Mouse (Mus musculus): ENCODE data around the gene Lrpprc. TPM values are rescaled to one million over a fixed set of nuclear protein-coding genes. Genes with fewer than 3 reads are reported as not detected.

The Lrpprc gene
- polyA plus RNA-seq, 1 experiment from 2014 or later, result 56.6 TPM

GRCm38 (mm10) chr17:84682734-84683717 is 107.6 kb downstream of the Lrpprc start, which contains the start of gene Abcg5:
Abcg5 (minus strand) TSS chr17:84683011.
- Histone ChIP-seq H3K27me3 (no peaks in the 10 kb centered on the region), H3K9ac (no peak within 1 kb of the TSS), H3K36me3 (no peaks in the 10 kb centered on the region), H3K27ac (no peak within 1 kb of the TSS), H3K4me2 (no peak within 1 kb of the TSS), H3K4me3 (replicated peaks) (no peak within 1 kb of the TSS), H3K4me1 (peaks cover 29% of the 10 kb centered on the region), H3K9me3 (replicated peaks) (no peaks in the 10 kb centered on the region)
- 69% methylated on average over 18 of the region's 18 CpGs for WGBS
- peak; percentile 41; the same call in 1 of the 2 replicates for ATAC-seq (replicated peaks; ENCODE audit: low FRiP score)

DNA sequence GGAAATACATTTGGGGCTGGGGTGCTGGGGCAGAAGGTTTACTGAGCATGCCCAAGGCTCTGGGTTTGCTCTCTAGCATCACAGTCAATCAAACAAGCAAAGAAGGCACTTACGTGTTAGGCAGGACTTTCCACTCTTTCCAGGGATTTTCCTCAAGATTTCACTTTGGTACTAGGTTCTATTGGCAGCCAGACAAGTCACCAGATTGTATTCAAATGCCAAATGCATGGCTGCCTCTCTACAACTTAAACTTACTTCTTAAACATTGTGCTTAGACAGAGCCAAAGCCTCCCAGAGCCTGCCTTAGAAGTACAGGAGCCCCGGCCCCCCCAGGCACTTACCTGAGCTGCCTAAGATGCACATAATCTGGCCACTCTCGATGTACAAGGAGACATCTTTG is 108.9 kb downstream of the Lrpprc start:
- H3K4me1 ChIP-seq, result peaks cover 30% of the 10 kb centered on the region
- H3K27me3 ChIP-seq, result no peaks in the 10 kb centered on the region
- no peak overlapping the region for H3K4me3 ChIP-seq (replicated peaks)
- H3K9ac ChIP-seq, result no peak overlapping the region
- no peaks in the 10 kb centered on the region for H3K9me3 ChIP-seq (replicated peaks)
- H3K36me3 ChIP-seq, result no peaks in the 10 kb centered on the region
- H3K4me2 ChIP-seq, result no peak overlapping the region
- no peak for ATAC-seq (replicated peaks; ENCODE audit: low FRiP score)
- WGBS, result 83% methylated on average over 3 of the region's 3 CpGs
- H3K27ac ChIP-seq, result no peak overlapping the region

DNA sequence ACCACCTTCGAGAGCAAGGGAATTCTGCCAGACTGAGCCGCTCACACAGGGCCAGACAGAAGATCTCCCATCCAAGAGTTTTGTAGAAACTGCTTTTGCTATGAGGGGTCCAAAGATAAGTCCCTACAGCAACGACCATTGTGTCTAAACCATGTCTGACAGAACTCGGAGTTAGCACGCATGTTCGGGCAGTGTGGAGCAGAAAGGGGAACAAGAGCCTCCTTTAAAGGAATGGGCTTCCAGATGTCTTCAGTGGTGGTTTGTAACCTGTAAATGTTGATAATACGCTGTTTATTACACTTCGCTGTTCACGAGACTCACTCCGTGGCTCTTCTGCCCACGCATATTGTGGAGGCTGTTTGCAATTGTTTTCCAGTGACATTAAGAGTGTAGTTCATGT is 113.0 kb downstream of the Lrpprc start:
- 82% methylated on average over 11 of the region's 11 CpGs for whole genome bisulfite sequencing
- H3K4me1 ChIP-seq, result peaks cover 39% of the 10 kb centered on the region

DNA sequence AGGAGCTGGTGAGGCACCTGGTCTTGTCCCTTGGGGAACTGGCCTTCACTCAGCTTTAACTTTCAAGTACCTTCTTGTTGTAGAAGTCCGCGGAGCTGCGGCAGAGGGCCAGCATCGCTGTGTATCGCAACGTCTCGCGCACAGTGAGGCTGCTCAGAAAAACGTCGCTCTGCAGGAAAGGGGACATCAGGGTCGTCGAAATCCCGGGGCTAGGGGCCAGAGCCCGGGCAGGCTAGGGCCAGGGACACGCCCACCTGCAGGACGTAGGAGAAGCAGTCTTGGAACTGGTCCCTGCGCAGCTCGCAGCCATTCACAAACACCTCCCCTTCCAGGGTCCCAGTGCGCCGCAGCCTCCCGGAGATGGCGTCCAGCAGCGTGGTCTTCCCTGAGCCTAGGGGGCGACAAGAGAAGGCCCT is 114.6 kb downstream of the Lrpprc start, which contains the start of gene Abcg8:
Abcg8 (plus strand) TSS at position 352 of the 416 bp plus-strand sequence.
- peak within 1 kb of the TSS; percentile 46 for H3K4me3 ChIP-seq (replicated peaks)
- H3K9ac ChIP-seq, result peak within 1 kb of the TSS; percentile 11
- peaks cover 45% of the 10 kb centered on the region for H3K4me1 ChIP-seq
- 0 out of 2 replicates have a peak, but pooled peaks cover 4% of the 10 kb centered on the region for H3K27me3 ChIP-seq
- no peaks in the 10 kb centered on the region for H3K9me3 ChIP-seq (replicated peaks)
- WGBS, result under 1% methylated on average over 24 of the region's 24 CpGs
- peak within 1 kb of the TSS; percentile 76 for H3K4me2 ChIP-seq
- H3K36me3 ChIP-seq, result no peaks in the 10 kb centered on the region
- peak; percentile 73 for ATAC-seq (replicated peaks; ENCODE audit: low FRiP score)
- H3K27ac ChIP-seq, result 0 out of 2 replicates have a peak within 1 kb of the TSS, but pooled peaks have one; percentile 62

More for the DNA sequence above, 113.0 kb downstream of the Lrpprc start:
- ATAC-seq (replicated peaks; ENCODE audit: low FRiP score), result no peak
- Histone ChIP-seq H3K27me3 (0 out of 2 replicates have a peak, but pooled peaks cover 4% of the 10 kb centered on the region), H3K4me3 (replicated peaks) (no peak overlapping the region), H3K27ac (no peak overlapping the region), H3K4me2 (no peak overlapping the region), H3K36me3 (no peaks in the 10 kb centered on the region), H3K9ac (no peak overlapping the region), H3K9me3 (replicated peaks) (no peaks in the 10 kb centered on the region)

DNA sequence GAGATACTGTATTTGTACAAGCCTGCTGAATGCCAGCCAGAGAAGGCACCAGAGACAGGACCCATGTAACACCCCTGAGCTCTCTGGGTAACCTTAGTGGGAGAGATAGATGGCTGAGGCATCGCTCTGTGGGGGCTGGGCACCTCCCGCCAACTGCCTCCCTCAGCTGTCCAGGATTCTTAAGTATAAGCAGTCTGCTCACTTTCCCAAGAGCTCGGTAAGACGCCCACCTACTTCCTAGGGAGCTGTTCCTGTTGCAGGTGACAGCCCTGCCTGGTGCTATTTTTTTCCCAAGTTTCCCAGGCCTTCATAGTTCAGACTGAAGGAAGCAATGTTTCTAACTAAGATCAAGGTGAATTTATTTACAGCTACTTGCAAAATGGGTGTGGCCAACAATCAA is 115.4 kb downstream of the Lrpprc start:
- Histone ChIP-seq H3K9me3 (replicated peaks) (no peaks in the 10 kb centered on the region), H3K27me3 (0 out of 2 replicates have a peak, but pooled peaks cover 4% of the 10 kb centered on the region), H3K4me2 (peak overlapping the region; percentile 76), H3K4me1 (peaks cover 45% of the 10 kb centered on the region), H3K4me3 (replicated peaks) (no peak overlapping the region), H3K27ac (0 out of 2 replicates have a peak overlapping the region, but pooled peaks have one; percentile 62), H3K36me3 (no peaks in the 10 kb centered on the region), H3K9ac (no peak overlapping the region)
- WGBS, result 48% methylated on average over 4 of the region's 4 CpGs
- ATAC-seq (replicated peaks; ENCODE audit: low FRiP score), result no peak

DNA sequence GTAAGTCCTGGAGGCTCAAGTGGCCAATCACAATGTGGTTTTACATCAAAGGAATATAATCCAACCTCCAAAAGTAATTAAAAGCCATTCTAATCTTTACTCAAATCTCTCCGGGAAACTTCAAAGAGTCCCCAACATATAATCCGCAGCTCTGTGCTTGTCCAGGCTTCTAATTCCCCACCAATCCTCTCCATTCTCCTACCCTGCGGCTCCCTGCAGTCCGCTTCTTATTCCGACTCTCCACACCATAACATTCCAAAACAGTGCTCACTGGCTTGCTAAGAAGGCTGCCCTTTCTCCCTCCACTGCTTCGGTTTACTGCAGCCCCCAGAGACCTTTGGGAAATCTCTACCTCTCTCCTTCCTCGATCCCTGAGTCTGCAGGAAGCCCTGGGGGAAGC is 116.5 kb downstream of the Lrpprc start:
- WGBS, result 27% methylated on average over 7 of the region's 7 CpGs
- Histone ChIP-seq H3K9me3 (replicated peaks) (no peaks in the 10 kb centered on the region), H3K4me1 (peaks cover 45% of the 10 kb centered on the region), H3K27ac (0 out of 2 replicates have a peak overlapping the region, but pooled peaks have one; percentile 5), H3K9ac (no peak overlapping the region), H3K4me3 (replicated peaks) (no peak overlapping the region), H3K4me2 (peak overlapping the region; percentile 76; the same call in 1 of the 2 replicates), H3K27me3 (0 out of 2 replicates have a peak, but pooled peaks cover 4% of the 10 kb centered on the region), H3K36me3 (no peaks in the 10 kb centered on the region)
- ATAC-seq (replicated peaks; ENCODE audit: low FRiP score), result no peak

- Histone ChIP-seq H3K27me3 (0 out of 2 replicates have a peak, but pooled peaks cover 4% of the 10 kb centered on the region), H3K4me3 (replicated peaks) (no peak overlapping the region), H3K4me2 (no peak overlapping the region), H3K36me3 (no peaks in the 10 kb centered on the region), H3K27ac (0 out of 2 replicates have a peak overlapping the region, but pooled peaks have one; percentile 15), H3K9ac (no peak overlapping the region), H3K9me3 (replicated peaks) (no peaks in the 10 kb centered on the region), H3K4me1 (peaks cover 45% of the 10 kb centered on the region)
- WGBS, result 50% methylated on average over 16 of the region's 16 CpGs
- no peak; the same call in 1 of the 2 replicates for ATAC-seq (replicated peaks; ENCODE audit: low FRiP score)
Observed at GRCm38 (mm10) chr17:84672376-84673369, 117.9 kb downstream of the Lrpprc start.

GRCm38 (mm10) chr17:84667848-84668247 is 122.7 kb downstream of the Lrpprc start:
- Histone ChIP-seq H3K36me3 (no peaks in the 10 kb centered on the region), H3K27ac (no peak overlapping the region), H3K4me3 (replicated peaks) (no peak overlapping the region), H3K9me3 (replicated peaks) (no peaks in the 10 kb centered on the region), H3K4me1 (peaks cover 33% of the 10 kb centered on the region), H3K4me2 (no peak overlapping the region), H3K27me3 (no peaks in the 10 kb centered on the region), H3K9ac (no peak overlapping the region)
- 86% methylated on average over 3 of the region's 3 CpGs for WGBS
- no peak for ATAC-seq (replicated peaks; ENCODE audit: low FRiP score)

- 7% methylated on average over 9 of the region's 9 CpGs for WGBS
- H3K9me3 ChIP-seq (replicated peaks), result no peaks in the 10 kb centered on the region
- H3K27me3 ChIP-seq, result no peaks in the 10 kb centered on the region
- H3K4me2 ChIP-seq, result peak overlapping the region; percentile 43
- H3K9ac ChIP-seq, result no peak overlapping the region
- peak; percentile 87 for ATAC-seq (replicated peaks; ENCODE audit: low FRiP score)
- peaks cover 30% of the 10 kb centered on the region for H3K4me1 ChIP-seq
- H3K4me3 ChIP-seq (replicated peaks), result no peak overlapping the region
- no peaks in the 10 kb centered on the region for H3K36me3 ChIP-seq
- peak overlapping the region; percentile 69 for H3K27ac ChIP-seq
Observed at GRCm38 (mm10) chr17:84665691-84666090, 124.9 kb downstream of the Lrpprc start.

- Histone ChIP-seq H3K4me1 (peaks cover 30% of the 10 kb centered on the region), H3K9ac (no peak overlapping the region), H3K9me3 (replicated peaks) (no peaks in the 10 kb centered on the region), H3K36me3 (no peaks in the 10 kb centered on the region), H3K27ac (peak overlapping the region; percentile 69), H3K4me3 (replicated peaks) (no peak overlapping the region), H3K4me2 (peak overlapping the region; percentile 43), H3K27me3 (no peaks in the 10 kb centered on the region)
- 0 out of 2 replicates have a peak, but pooled peaks have one; percentile 35 for ATAC-seq (replicated peaks; ENCODE audit: low FRiP score)
- 17% methylated on average over 10 of the region's 10 CpGs for WGBS
Observed at GRCm38 (mm10) chr17:84665053-84665452, 125.5 kb downstream of the Lrpprc start.

GRCm38 (mm10) chr17:84658951-84659350 is 131.6 kb downstream of the Lrpprc start:
- 0 out of 2 replicates have a peak, but pooled peaks cover 4% of the 10 kb centered on the region for H3K36me3 ChIP-seq
- no peak overlapping the region for H3K9ac ChIP-seq
- no peaks in the 10 kb centered on the region for H3K9me3 ChIP-seq (replicated peaks)
- H3K27me3 ChIP-seq, result no peaks in the 10 kb centered on the region
- no peak overlapping the region for H3K27ac ChIP-seq
- ATAC-seq (replicated peaks; ENCODE audit: low FRiP score), result no peak
- 78% methylated on average over 8 of the region's 8 CpGs for WGBS
- H3K4me2 ChIP-seq, result no peak overlapping the region
- H3K4me1 ChIP-seq, result peaks cover 38% of the 10 kb centered on the region
- no peak overlapping the region for H3K4me3 ChIP-seq (replicated peaks)
